Mouse (Mus musculus) myocyte (in vitro differentiated cells): ENCODE data around the gene Cst6. TPM values are rescaled to one million over a fixed set of nuclear protein-coding genes. Genes with fewer than 3 reads are reported as not detected.

Source experiments
- H3K27me3 ChIP-seq: one replicate; pipeline ENCODE4 v1.6.1; 2011; ENCODE audit not compliant: control insufficient read depth, insufficient read depth, insufficient read length
- H3K36me3 ChIP-seq: one replicate; pipeline ENCODE4 v1.6.1; 2011; ENCODE audit not compliant: control insufficient read depth, insufficient read depth
- H3K4me2 ChIP-seq: one replicate; pipeline ENCODE4 v1.6.1; 2011; ENCODE audit warnings: low read depth, control low read depth
- H3K4me3 ChIP-seq: one replicate; pipeline ENCODE4 v1.5.1; 2011; ENCODE audit warnings: mild to moderate bottlenecking, control low read depth, moderate library complexity
- H3K79me2 ChIP-seq: one replicate; pipeline ENCODE4 v1.6.1; 2011; ENCODE audit not compliant: control insufficient read depth, insufficient read depth
- H3ac ChIP-seq: one replicate; pipeline ENCODE4 v1.6.1; 2011; ENCODE audit not compliant: control insufficient read depth, insufficient read length
- CEBPB ChIP-seq: IDR thresholded peaks from 2 replicates; pipeline ENCODE4 v1.6.1; 2011; ENCODE audit warnings: mild to moderate bottlenecking, moderate library complexity; ENCODE audit not compliant: poor library complexity, insufficient read depth, severe bottlenecking
- E2F4 ChIP-seq: IDR thresholded peaks from one replicate; pipeline ENCODE4 v1.6.1; 2011; ENCODE audit warnings: mild to moderate bottlenecking, control low read depth, moderate library complexity; ENCODE audit not compliant: insufficient read depth
- MAX ChIP-seq: IDR thresholded peaks from one replicate; pipeline ENCODE4 v1.6.1; 2011; ENCODE audit warnings: low read depth, mild to moderate bottlenecking, control low read depth
- MYOD1 ChIP-seq, 3 experiments: IDR thresholded peaks; one replicate each; pipeline ENCODE4 v1.6.1; 2011; ENCODE audit warnings: control low read depth in 2 of 3, low read depth in 2 of 3, mild to moderate bottlenecking in 2 of 3, moderate library complexity in 1 of 3; ENCODE audit not compliant: insufficient read length in 2 of 3, control insufficient read depth in 1 of 3
- MYOG ChIP-seq, 3 experiments: IDR thresholded peaks; one replicate each; pipeline ENCODE4 v1.6.1; 2011; ENCODE audit warnings: control low read depth in 2 of 3, low read depth in 2 of 3, mild to moderate bottlenecking in 2 of 3; ENCODE audit not compliant: insufficient read length in 2 of 3, control insufficient read depth in 1 of 3, insufficient read depth in 1 of 3
- POLR2A ChIP-seq: IDR thresholded peaks from one replicate; pipeline ENCODE4 v1.6.1; 2011; ENCODE audit warnings: low read depth, mild to moderate bottlenecking, control low read depth, moderate library complexity; ENCODE audit not compliant: insufficient read length
- POLR2AphosphoS2 ChIP-seq: IDR thresholded peaks from one replicate; pipeline ENCODE4 v1.6.1; 2011; ENCODE audit warnings: low read depth, control low read depth; ENCODE audit not compliant: insufficient read length
- REST ChIP-seq: IDR thresholded peaks from one replicate; pipeline ENCODE4 v1.6.1; 2011; ENCODE audit warnings: mild to moderate bottlenecking, control low read depth, moderate library complexity; ENCODE audit not compliant: insufficient read depth, insufficient read length
- SRF ChIP-seq: IDR thresholded peaks from one replicate; pipeline ENCODE4 v1.6.1; 2011; ENCODE audit warnings: low read depth; ENCODE audit not compliant: control insufficient read depth, insufficient read length
- TCF12 ChIP-seq: IDR thresholded peaks from one replicate; pipeline ENCODE4 v1.6.1; 2011; ENCODE audit warnings: mild to moderate bottlenecking, control low read depth; ENCODE audit not compliant: poor library complexity, insufficient read depth, severe bottlenecking
- TCF3 ChIP-seq: IDR thresholded peaks from one replicate; pipeline ENCODE4 v1.6.1; 2011; ENCODE audit warnings: low read depth, control low read depth; ENCODE audit not compliant: insufficient read length
- USF1 ChIP-seq: IDR thresholded peaks from one replicate; pipeline ENCODE4 v1.6.1; 2011; ENCODE audit warnings: low read depth, mild to moderate bottlenecking, control low read depth, moderate library complexity
- polyA plus RNA-seq: library from polyadenylated mRNA; unstranded; fragments of >200 nt; fragmentation: generic; extraction: Trizol; gene quantifications from one replicate; pipeline ENCODE4 v1.2.1, GENCODE M21; 2012; ENCODE audit warnings: missing spikeins

Cst6 gene
- polyA plus RNA-seq, 1 experiment = 28.0 TPM

GRCm38 (mm10) chr19:5348064-5348463 lies 1.3 kb downstream of the Cst6 start:
- H3K27me3 ChIP-seq = no peaks in the 10 kb centered on the region
- no peak overlapping the region for H3ac ChIP-seq
- H3K4me2 ChIP-seq = peak overlapping the region; percentile 61
- no peaks in the 10 kb centered on the region for H3K36me3 ChIP-seq
- no peak overlapping the region for H3K4me3 ChIP-seq
- TF ChIP-seq TCF3 (no peak), SRF (no peak), MYOG (IDR thresholded peaks at IDR 0.05; ENCODE audit: control insufficient read depth in 1 of 3, insufficient read depth in 1 of 3, insufficient read length in 2 of 3, low read depth in 2 of 3) (peak in 1 of 3 experiments; percentile 52), MYOD1 (IDR thresholded peaks at IDR 0.05; ENCODE audit: control insufficient read depth in 1 of 3, insufficient read length in 2 of 3, low read depth in 2 of 3) (peak in 2 of 3 experiments; percentile 13 to 56), POLR2A (no peak), MAX (no peak), TCF12 (no peak), CEBPB (no peak), E2F4 (no peak), USF1 (no peak), POLR2AphosphoS2 (no peak), REST (no peak)
- H3K79me2 ChIP-seq = no peaks in the 10 kb centered on the region

- H3K36me3 ChIP-seq = no peaks in the 10 kb centered on the region
- TF ChIP-seq POLR2AphosphoS2 = peak; percentile 6
- TF ChIP-seq USF1 = peak; percentile 96
- TF ChIP-seq TCF3 = peak; percentile 7
- peak in 2 of 3 experiments; percentile 69 to 86 for TF ChIP-seq MYOG (IDR thresholded peaks at IDR 0.05; ENCODE audit: control insufficient read depth in 1 of 3, insufficient read depth in 1 of 3, insufficient read length in 2 of 3, low read depth in 2 of 3)
- TF ChIP-seq POLR2A = peak; percentile 14
- no peak for TF ChIP-seq CEBPB
- peak; percentile 44 for TF ChIP-seq MAX
- peak; percentile 33 to 82 (median 82) for TF ChIP-seq MYOD1 (IDR thresholded peaks at IDR 0.05; ENCODE audit: control insufficient read depth in 1 of 3, insufficient read length in 2 of 3, low read depth in 2 of 3)
- peak; percentile 73 for TF ChIP-seq TCF12
- TF ChIP-seq SRF = no peak
- no peak for TF ChIP-seq REST
- no peak for TF ChIP-seq E2F4
- peak overlapping the region; percentile 75 for H3K4me2 ChIP-seq
- H3K27me3 ChIP-seq = no peaks in the 10 kb centered on the region
- H3ac ChIP-seq = no peak overlapping the region
- no peak overlapping the region for H3K4me3 ChIP-seq
- no peaks in the 10 kb centered on the region for H3K79me2 ChIP-seq
These were observed 3.9 kb downstream of the Cst6 start for GRCm38 (mm10) chr19:5345297-5346131.

- Histone ChIP-seq H3K27me3 (no peaks in the 10 kb centered on the region), H3K4me3 (no peak overlapping the region), H3K36me3 (no peaks in the 10 kb centered on the region), H3K79me2 (no peaks in the 10 kb centered on the region), H3ac (no peak overlapping the region), H3K4me2 (no peak overlapping the region)
- TF ChIP-seq TCF3 (no peak), MAX (no peak), MYOD1 (IDR thresholded peaks at IDR 0.05; ENCODE audit: control insufficient read depth in 1 of 3, insufficient read length in 2 of 3, low read depth in 2 of 3) (no peak), REST (no peak), POLR2A (no peak), POLR2AphosphoS2 (no peak), MYOG (IDR thresholded peaks at IDR 0.05; ENCODE audit: control insufficient read depth in 1 of 3, insufficient read depth in 1 of 3, insufficient read length in 2 of 3, low read depth in 2 of 3) (no peak), USF1 (no peak), CEBPB (no peak), E2F4 (no peak), TCF12 (no peak), SRF (no peak)
These were observed 8.0 kb downstream of the Cst6 start for GRCm38 (mm10) chr19:5341360-5341759.

GRCm38 (mm10) chr19:5337975-5338374 lies 11.4 kb downstream of the Cst6 start:
- TF ChIP-seq USF1 (no peak), SRF (no peak), E2F4 (no peak), REST (no peak), TCF12 (no peak), TCF3 (no peak)
- Histone ChIP-seq H3K79me2 (no peaks in the 10 kb centered on the region), H3K36me3 (no peaks in the 10 kb centered on the region), H3ac (no peak overlapping the region), H3K4me2 (no peak overlapping the region), H3K27me3 (no peaks in the 10 kb centered on the region), H3K4me3 (no peak overlapping the region)
